Mouse (Mus musculus) hindbrain, embryonic 16.5 days (tissue): ENCODE measurements around the gene Fnbp1l. TPM values are rescaled to one million over a fixed set of nuclear protein-coding genes. Genes with fewer than 3 reads are reported as not detected.
A peak's percentile ranks its signal among the peaks of the same experiment; 100 is the strongest.

ENCODE experiments used
- ATAC-seq: fragments of 200-750 bp; cut with Nextera tagmentation; 2 replicates; pipeline ENCODE4 v1.8.0; 2017; ENCODE audit warnings: moderate TSS enrichment, moderate library complexity
- H3K27ac ChIP-seq: fragments of 300-500 bp; sonication (generic); 2 replicates; pipeline ENCODE4 v1.5.1; 2014; ENCODE audit warnings: low read depth, mild to moderate bottlenecking, control low read depth, low read length, moderate library complexity
- H3K27me3 ChIP-seq: fragments of 300-500 bp; sonication (generic); replicated peaks from 2 replicates; pipeline ENCODE4 v1.6.1; 2014; ENCODE audit warnings: low read length; ENCODE audit not compliant: control insufficient read depth, insufficient read depth
- H3K36me3 ChIP-seq: fragments of 300-500 bp; sonication (generic); 2 replicates; pipeline ENCODE4 v1.6.1; 2014; ENCODE audit warnings: mild to moderate bottlenecking, low read length, moderate library complexity, mixed read lengths; ENCODE audit not compliant: control insufficient read depth, insufficient read depth
- H3K4me1 ChIP-seq: fragments of 300-500 bp; sonication (generic); 2 replicates; pipeline ENCODE4 v1.6.1; 2014; ENCODE audit warnings: low read depth, low read length; ENCODE audit not compliant: control insufficient read depth, insufficient read depth
- H3K4me2 ChIP-seq: fragments of 300-500 bp; sonication (generic); 2 replicates; pipeline ENCODE4 v1.6.1; 2014; ENCODE audit warnings: mild to moderate bottlenecking, low read length, control low read depth, moderate library complexity
- H3K4me3 ChIP-seq: fragments of 300-500 bp; sonication (generic); 2 replicates; pipeline ENCODE4 v1.5.1; 2014; ENCODE audit warnings: mild to moderate bottlenecking, low read length, control low read depth, moderate library complexity
- H3K9ac ChIP-seq: fragments of 300-500 bp; sonication (generic); 2 replicates; pipeline ENCODE4 v1.6.1; 2014; ENCODE audit warnings: low read depth, mild to moderate bottlenecking, control low read depth, low read length, moderate library complexity
- H3K9me3 ChIP-seq: fragments of 300-500 bp; sonication (generic); 2 replicates; pipeline ENCODE4 v1.6.1; 2014; ENCODE audit warnings: mild to moderate bottlenecking, low read length, moderate library complexity; ENCODE audit not compliant: control insufficient read depth
- WGBS: fragments of 180-500 bp; shearing (Covaris S2); extraction: QIAGEN DNeasy Blood & Tissue Kit; methylation state at CpG from one replicate; pipeline ENCODE4 v1.1.7; 2014; 5-methylcytosine and 5-hydroxymethylcytosine counted together
- polyA plus RNA-seq: library from polyadenylated mRNA; unstranded; fragments of >200 nt; fragmentation: Nextera tagmentation; extraction: Ambion mirVana; gene quantifications from 2 replicates; pipeline ENCODE4 v1.2.1, GENCODE M21; 2015

Gene Fnbp1l
- polyA plus RNA-seq, 1 experiment from 2014 or later, result 182 TPM

DNA sequence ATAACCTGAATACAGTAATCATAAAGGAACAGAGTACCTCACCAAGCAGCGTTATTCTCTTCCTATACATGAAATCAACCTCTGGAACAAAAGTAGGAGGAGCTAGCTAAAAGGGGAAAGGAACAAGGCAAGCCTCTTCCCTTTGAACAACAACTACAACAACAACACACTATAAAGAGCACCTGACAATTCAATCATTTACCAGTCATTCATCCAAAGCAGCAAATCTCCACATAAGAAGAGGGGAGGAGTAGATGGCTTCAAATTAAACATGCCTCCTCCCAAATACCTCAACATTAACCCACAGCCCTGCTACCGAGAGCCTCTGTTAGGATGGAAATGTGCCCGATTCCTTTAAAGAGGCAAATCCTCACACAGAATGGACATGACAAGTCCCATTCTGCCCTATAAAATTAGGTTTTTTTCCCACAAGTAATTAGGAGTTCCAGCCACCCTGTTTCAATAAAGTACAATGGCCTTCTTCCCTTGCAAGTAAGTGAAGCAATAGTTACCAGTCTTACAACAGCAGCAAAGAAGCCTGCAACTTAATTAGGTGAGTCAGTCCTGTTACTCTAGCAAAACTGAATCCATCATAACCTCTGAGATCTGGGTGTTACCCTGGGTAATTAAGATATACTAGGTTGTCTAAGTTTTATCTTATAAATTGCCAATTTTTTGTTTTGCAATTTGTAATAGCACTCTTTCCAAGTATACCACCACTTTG is 32.4 kb downstream of the Fnbp1l start:
- ATAC-seq, result 0 out of 2 replicates have a peak, but pooled peaks have one; percentile 25
- Histone ChIP-seq H3K4me2 (no peak overlapping the region), H3K27ac (no peak overlapping the region), H3K9me3 (no peaks in the 10 kb centered on the region), H3K9ac (no peak overlapping the region), H3K4me1 (peaks cover 8% of the 10 kb centered on the region), H3K4me3 (no peak overlapping the region), H3K36me3 (peaks cover 6% of the 10 kb centered on the region; the same call in 1 of the 2 replicates), H3K27me3 (no peaks in the 10 kb centered on the region)
- 55% methylated on average over 3 of the region's 3 CpGs for WGBS

DNA sequence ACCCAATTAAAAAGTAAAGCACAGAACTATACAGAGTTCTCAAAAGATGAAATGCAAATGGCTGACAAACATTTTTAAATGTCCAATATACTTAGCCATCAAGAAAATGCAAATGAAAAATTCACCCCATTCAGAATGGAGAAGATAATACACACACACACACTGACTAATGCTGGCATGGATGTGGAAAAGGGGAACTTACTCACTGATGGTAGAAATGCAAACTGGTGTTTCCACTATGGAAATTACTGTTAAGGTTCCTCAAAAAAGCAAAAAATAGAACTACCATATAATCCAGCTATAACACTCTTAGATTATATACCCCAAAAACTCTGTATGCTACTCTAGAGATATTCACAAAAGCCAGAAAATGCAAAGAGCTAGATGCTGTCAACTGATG is 42.2 kb downstream of the Fnbp1l start:
- H3K4me3 ChIP-seq, result no peak overlapping the region
- ATAC-seq, result no peak
- H3K36me3 ChIP-seq, result 0 out of 2 replicates have a peak, but pooled peaks cover 2% of the 10 kb centered on the region
- H3K9me3 ChIP-seq, result no peaks in the 10 kb centered on the region
- no peaks in the 10 kb centered on the region; the same call in 1 of the 2 replicates for H3K4me1 ChIP-seq
- no peak overlapping the region for H3K4me2 ChIP-seq
- H3K27ac ChIP-seq, result no peak overlapping the region
- no peaks in the 10 kb centered on the region for H3K27me3 ChIP-seq
- H3K9ac ChIP-seq, result no peak overlapping the region

DNA sequence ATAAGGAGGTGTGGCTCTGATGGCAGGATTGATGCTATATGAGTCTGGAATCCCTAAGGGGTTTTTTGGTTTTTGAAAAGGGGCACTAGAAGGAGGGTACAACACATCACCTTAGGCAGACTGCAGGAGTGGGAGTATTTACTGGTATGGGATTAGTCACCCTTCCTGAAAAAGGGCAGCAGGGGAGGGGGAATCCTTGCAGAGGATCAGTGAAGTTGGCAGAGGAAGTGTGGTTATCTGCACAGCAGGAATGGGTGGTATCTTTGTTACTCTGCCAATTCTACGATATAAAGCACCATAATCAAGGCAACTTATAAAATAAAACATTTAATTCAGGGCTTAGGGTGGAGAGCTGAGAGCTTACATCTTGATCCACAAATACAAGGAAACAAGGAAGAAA is 44.6 kb downstream of the Fnbp1l start:
- 65% methylated on average over 1 of the region's 1 CpGs for WGBS
- H3K27me3 ChIP-seq, result no peaks in the 10 kb centered on the region
- ATAC-seq, result no peak
- H3K4me2 ChIP-seq, result no peak overlapping the region
- no peak overlapping the region for H3K4me3 ChIP-seq
- H3K4me1 ChIP-seq, result no peaks in the 10 kb centered on the region; the same call in 1 of the 2 replicates
- H3K27ac ChIP-seq, result no peak overlapping the region
- no peaks in the 10 kb centered on the region for H3K9me3 ChIP-seq
- no peak overlapping the region for H3K9ac ChIP-seq
- H3K36me3 ChIP-seq, result 0 out of 2 replicates have a peak, but pooled peaks cover 2% of the 10 kb centered on the region

- H3K4me2 ChIP-seq, result no peak overlapping the region
- H3K27me3 ChIP-seq, result no peaks in the 10 kb centered on the region
- no peak overlapping the region for H3K9ac ChIP-seq
- 0 out of 2 replicates have a peak, but pooled peaks cover 2% of the 10 kb centered on the region for H3K36me3 ChIP-seq
- no peaks in the 10 kb centered on the region; the same call in 1 of the 2 replicates for H3K4me1 ChIP-seq
- no peak overlapping the region for H3K4me3 ChIP-seq
- WGBS, result 88% methylated on average over 5 of the region's 5 CpGs
- no peak; the same call in 1 of the 2 replicates for ATAC-seq
- H3K9me3 ChIP-seq, result no peaks in the 10 kb centered on the region
- no peak overlapping the region for H3K27ac ChIP-seq
Measured at GRCm38 (mm10) chr3:122573426-122574286, 45.9 kb downstream of the Fnbp1l start.

GRCm38 (mm10) chr3:122566549-122566948 is 53.0 kb downstream of the Fnbp1l start:
- 70% methylated on average over 4 of the region's 4 CpGs for WGBS
- no peak for ATAC-seq

GRCm38 (mm10) chr3:122566112-122566511 is 53.4 kb downstream of the Fnbp1l start:
- no peaks in the 10 kb centered on the region; the same call in 1 of the 2 replicates for H3K4me1 ChIP-seq
- 76% methylated on average over 3 of the region's 3 CpGs for WGBS
- no peak overlapping the region for H3K4me3 ChIP-seq

More at GRCm38 (mm10) chr3:122566549-122566948, 53.0 kb downstream of the Fnbp1l start:
- H3K4me1 ChIP-seq, result no peaks in the 10 kb centered on the region; the same call in 1 of the 2 replicates
- no peaks in the 10 kb centered on the region for H3K9me3 ChIP-seq
- H3K27ac ChIP-seq, result no peak overlapping the region
- no peaks in the 10 kb centered on the region for H3K27me3 ChIP-seq
- H3K36me3 ChIP-seq, result no peaks in the 10 kb centered on the region; the same call in 1 of the 2 replicates
- H3K9ac ChIP-seq, result no peak overlapping the region
- no peak overlapping the region for H3K4me2 ChIP-seq
- H3K4me3 ChIP-seq, result no peak overlapping the region

DNA sequence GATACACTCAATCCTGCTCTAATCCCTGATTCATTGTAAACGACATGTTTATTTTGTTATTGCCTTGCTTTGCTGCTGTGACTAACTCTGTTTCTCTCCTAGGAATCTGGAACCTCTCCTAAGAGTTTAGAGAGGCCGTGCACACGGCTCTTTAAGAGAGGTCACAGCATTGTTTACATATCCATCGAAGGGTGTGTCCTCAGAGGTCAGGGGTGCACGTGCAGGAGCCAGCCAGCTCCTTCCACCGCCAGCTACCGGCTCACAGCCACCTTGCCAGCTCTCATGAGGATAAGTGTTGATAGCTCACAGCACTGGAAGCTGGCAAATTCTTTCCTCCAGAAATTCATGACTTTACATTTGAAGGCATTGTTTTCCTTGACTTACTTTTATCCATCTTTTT is 54.2 kb downstream of the Fnbp1l start:
- whole genome bisulfite sequencing, result 49% methylated on average over 7 of the region's 7 CpGs
- Histone ChIP-seq H3K4me3 (no peak overlapping the region), H3K36me3 (no peaks in the 10 kb centered on the region; the same call in 1 of the 2 replicates), H3K4me2 (no peak overlapping the region), H3K9ac (no peak overlapping the region), H3K9me3 (no peaks in the 10 kb centered on the region), H3K27ac (no peak overlapping the region), H3K4me1 (no peaks in the 10 kb centered on the region; the same call in 1 of the 2 replicates), H3K27me3 (no peaks in the 10 kb centered on the region)
- no peak for ATAC-seq

More at GRCm38 (mm10) chr3:122566112-122566511, 53.4 kb downstream of the Fnbp1l start:
- Histone ChIP-seq H3K36me3 (no peaks in the 10 kb centered on the region; the same call in 1 of the 2 replicates), H3K9ac (no peak overlapping the region), H3K27ac (no peak overlapping the region), H3K9me3 (no peaks in the 10 kb centered on the region), H3K27me3 (no peaks in the 10 kb centered on the region), H3K4me2 (no peak overlapping the region)
- ATAC-seq, result no peak

DNA sequence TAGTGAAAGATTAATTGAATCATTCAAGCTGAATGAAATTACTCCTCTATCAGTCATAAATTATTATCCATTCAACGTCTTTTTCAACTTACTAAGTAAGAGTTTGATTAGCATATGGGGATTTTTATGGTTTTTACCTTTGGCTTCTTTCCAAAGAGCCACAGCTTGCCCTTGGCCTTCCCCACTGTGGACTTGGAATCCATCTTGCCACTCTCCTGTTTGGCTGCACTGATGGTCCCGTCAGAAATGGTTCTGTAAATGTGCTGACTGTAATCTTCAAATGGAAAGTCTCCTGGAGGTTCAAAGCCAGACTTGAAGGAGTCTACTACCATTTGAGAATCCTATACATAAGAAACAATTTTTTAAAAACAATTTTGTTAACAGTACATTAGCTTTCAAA is 61.7 kb downstream of the Fnbp1l start:
- H3K9ac ChIP-seq, result no peak overlapping the region
- H3K4me3 ChIP-seq, result no peak overlapping the region
- H3K27me3 ChIP-seq, result no peaks in the 10 kb centered on the region
- H3K27ac ChIP-seq, result no peak overlapping the region
- 32% methylated on average over 2 of the region's 2 CpGs for WGBS
- H3K36me3 ChIP-seq, result no peaks in the 10 kb centered on the region
- no peaks in the 10 kb centered on the region for H3K4me1 ChIP-seq
- H3K9me3 ChIP-seq, result no peaks in the 10 kb centered on the region
- H3K4me2 ChIP-seq, result no peak overlapping the region
- no peak for ATAC-seq

GRCm38 (mm10) chr3:122551174-122551573 is 68.3 kb downstream of the Fnbp1l start:
- Histone ChIP-seq H3K4me1 (no peaks in the 10 kb centered on the region), H3K27me3 (no peaks in the 10 kb centered on the region), H3K4me3 (no peak overlapping the region), H3K4me2 (no peak overlapping the region), H3K9ac (no peak overlapping the region), H3K36me3 (peaks cover 4% of the 10 kb centered on the region), H3K9me3 (no peaks in the 10 kb centered on the region), H3K27ac (no peak overlapping the region)
- no peak for ATAC-seq
- WGBS, result 94% methylated on average over 3 of the region's 3 CpGs
